Mouse (Mus musculus): ENCODE results near the gene Ldhal6b. TPM values are rescaled to one million over a fixed set of nuclear protein-coding genes. Genes with fewer than 3 reads are reported as not detected.
A peak's percentile ranks its signal among the peaks of the same experiment; 100 is the strongest.

The Ldhal6b gene
- total and polyA plus RNA-seq, 3 experiments = 0.31 TPM; not detected in 2

DNA sequence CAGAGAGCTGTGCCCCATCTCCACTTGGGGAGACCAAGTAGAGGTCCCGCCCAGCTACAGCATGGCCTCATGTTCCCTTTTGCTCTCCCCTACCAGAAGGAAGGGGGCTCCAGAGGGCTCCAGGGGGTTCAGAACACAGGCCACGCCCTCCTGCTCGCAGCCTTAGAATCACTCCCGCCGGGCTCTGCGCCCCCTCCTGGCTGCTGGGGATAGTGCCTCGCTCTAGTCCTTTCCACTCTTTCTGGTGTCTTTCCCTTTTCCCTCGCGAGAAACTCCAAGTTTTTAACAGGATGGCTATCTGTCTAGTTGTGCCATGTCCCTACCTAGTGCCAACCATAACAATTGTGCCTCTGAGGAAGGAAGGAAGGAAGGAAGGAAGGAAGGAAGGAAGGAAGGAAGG, 16.5 kb downstream of the Ldhal6b start (continued):
- peak; percentile 21; the same call in 1 of the 2 replicates for TF ChIP-seq ZC3H11A (IDR thresholded peaks at IDR 0.05; ENCODE audit: low read depth, low read length)
- TF ChIP-seq CHD2 (IDR thresholded peaks at IDR 0.05; ENCODE audit: low read length) = peak; percentile 53; the same call in 1 of the 2 replicates
- peak; percentile 81 to 92 (median 87) for TF ChIP-seq CTCF (IDR thresholded peaks at IDR 0.05 in 2 of 3, conservative IDR thresholded peaks at IDR 0.05 in 1 of 3; ENCODE audit: control insufficient read depth in 1 of 3, insufficient read depth in 1 of 3, low read depth in 2 of 3, low read length in 3 of 3, poor library complexity in 1 of 3, severe bottlenecking in 1 of 3)
- TF ChIP-seq EP300 (IDR thresholded peaks at IDR 0.05; ENCODE audit: low read depth in 1 of 2, low read length in 2 of 2) = no peak

DNA sequence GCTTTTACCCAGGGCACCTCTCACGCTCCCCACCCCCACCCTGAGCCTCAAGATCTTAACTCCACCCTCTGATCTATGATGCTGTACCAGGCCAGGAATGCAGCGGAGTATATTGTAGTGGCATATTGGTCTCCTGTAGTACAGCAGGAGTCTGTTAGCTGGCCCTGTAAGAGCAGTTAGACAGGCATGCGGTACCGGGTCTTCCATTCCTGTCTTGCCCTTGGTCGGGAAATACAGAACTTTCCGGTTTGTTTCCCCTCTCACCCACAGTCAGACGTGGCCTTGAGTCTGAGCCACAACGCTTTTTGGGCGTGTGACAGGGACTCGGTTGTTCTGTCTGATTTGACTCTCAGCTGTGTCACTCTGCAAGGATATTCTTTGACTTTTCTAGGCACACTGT, 17.3 kb downstream of the Ldhal6b start:
- H3K79me2 ChIP-seq (ENCODE audit: control insufficient read depth, insufficient read depth, low read length, poor library complexity) = peaks cover 9% of the 10 kb centered on the region; the same call in 1 of the 2 replicates
- H3K36me3 ChIP-seq (ENCODE audit: control insufficient read depth in 1 of 2, insufficient read depth in 2 of 2, low read length in 2 of 2) = peaks cover 0 to 6% of the 10 kb centered on the region in 2 experiments; a peak in 2 of 4 replicates
- no peak overlapping the region for H3K9ac ChIP-seq (ENCODE audit: control insufficient read depth, low read depth, low read length, poor library complexity, severe bottlenecking)
- no peak overlapping the region for H3K4me3 ChIP-seq (ENCODE audit: control insufficient read depth in 1 of 2, insufficient read depth in 1 of 2, low read depth in 2 of 2, low read length in 2 of 2)
- H3K9me3 ChIP-seq (replicated peaks; ENCODE audit: insufficient read depth, low read length) = no peaks in the 10 kb centered on the region
- H3K4me1 ChIP-seq (ENCODE audit: control insufficient read depth in 1 of 2, insufficient read depth in 2 of 2, low read length in 2 of 2) = peaks cover 3 to 13% of the 10 kb centered on the region in 2 experiments
- no peak for DNase-seq (ENCODE audit: low read depth, low spot score)
- H3K27me3 ChIP-seq (ENCODE audit: control insufficient read depth in 1 of 2, insufficient read depth in 2 of 2, low read length in 2 of 2) = no peaks in the 10 kb centered on the region
- no peak overlapping the region for H3K27ac ChIP-seq (ENCODE audit: control insufficient read depth, low read depth, low read length)
- TF ChIP-seq JUND (IDR thresholded peaks at IDR 0.05; ENCODE audit: low read depth, low read length) (no peak), ELF1 (IDR thresholded peaks at IDR 0.05; ENCODE audit: low read depth, low read length) (no peak)

DNA sequence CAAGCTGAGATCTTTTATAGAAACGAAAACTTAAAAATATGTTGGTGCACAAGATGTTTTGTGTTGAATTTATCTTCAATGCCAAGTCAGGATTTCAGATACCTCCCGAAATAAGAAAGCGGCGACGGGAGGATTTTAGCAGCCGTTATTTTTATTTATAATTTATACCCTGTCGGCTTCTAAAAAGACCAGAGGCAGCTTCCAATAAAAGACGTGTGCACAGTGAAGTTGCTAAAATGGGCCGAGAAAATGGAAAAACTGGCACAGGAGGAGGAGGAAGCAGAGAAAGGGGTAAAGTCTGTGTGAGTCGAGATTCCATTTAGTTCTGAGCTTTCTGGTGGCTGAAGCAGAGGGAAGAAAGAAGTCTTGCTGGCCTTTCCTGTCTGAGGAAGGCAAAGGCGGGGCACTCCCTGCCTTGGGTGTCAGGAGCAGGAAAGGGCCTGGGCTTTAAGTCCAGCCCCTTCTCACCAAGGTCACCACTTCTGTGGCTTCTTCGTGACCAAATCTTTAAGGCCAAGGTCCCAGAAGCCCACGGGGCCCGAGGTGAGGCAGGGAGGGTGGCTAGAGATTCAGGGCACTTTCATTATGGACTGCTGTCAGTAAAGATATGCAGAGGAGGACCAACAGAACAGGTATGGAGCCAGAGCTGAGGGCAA, 18.0 kb downstream of the Ldhal6b start:
- Histone ChIP-seq H3K9ac (ENCODE audit: control insufficient read depth, low read depth, low read length, poor library complexity, severe bottlenecking) (no peak overlapping the region), H3K79me2 (ENCODE audit: control insufficient read depth, insufficient read depth, low read length, poor library complexity) (peaks cover 5% of the 10 kb centered on the region; the same call in 1 of the 2 replicates), H3K4me3 (ENCODE audit: control insufficient read depth in 1 of 2, insufficient read depth in 1 of 2, low read depth in 2 of 2, low read length in 2 of 2) (no peak overlapping the region), H3K27ac (ENCODE audit: control insufficient read depth, low read depth, low read length) (no peak overlapping the region), H3K9me3 (replicated peaks; ENCODE audit: insufficient read depth, low read length) (no peaks in the 10 kb centered on the region), H3K27me3 (ENCODE audit: control insufficient read depth in 1 of 2, insufficient read depth in 2 of 2, low read length in 2 of 2) (no peaks in the 10 kb centered on the region), H3K36me3 (ENCODE audit: control insufficient read depth in 1 of 2, insufficient read depth in 2 of 2, low read length in 2 of 2) (peaks cover 0 to under 1% of the 10 kb centered on the region in 2 experiments; a peak in 1 of 4 replicates), H3K4me1 (ENCODE audit: control insufficient read depth in 1 of 2, insufficient read depth in 2 of 2, low read length in 2 of 2) (peaks cover 0 to 9% of the 10 kb centered on the region in 2 experiments)
- TF ChIP-seq TAL1 (IDR thresholded peaks at IDR 0.05; ENCODE audit: low read length) (no peak), ZNF384 (IDR thresholded peaks at IDR 0.05; ENCODE audit: low read depth, low read length) (no peak), GATA1 (IDR thresholded peaks at IDR 0.05; ENCODE audit: low read depth, low read length) (no peak), GABPA (IDR thresholded peaks at IDR 0.05; ENCODE audit: low read depth, low read length) (no peak), MYB (IDR thresholded peaks at IDR 0.05; ENCODE audit: low read depth, low read length) (no peak), MEF2A (IDR thresholded peaks at IDR 0.05; ENCODE audit: extremely low read depth, insufficient replicate concordance, low read depth, low read length, poor library complexity, severe bottlenecking) (no peak), MXI1 (IDR thresholded peaks at IDR 0.05; ENCODE audit: low read depth, low read length) (no peak), ZMIZ1 (IDR thresholded peaks at IDR 0.05; ENCODE audit: low read depth, low read length) (no peak), MYC (IDR thresholded peaks at IDR 0.05; ENCODE audit: low read depth, low read length) (no peak), CHD2 (IDR thresholded peaks at IDR 0.05; ENCODE audit: low read length) (no peak), TCF12 (IDR thresholded peaks at IDR 0.05; ENCODE audit: low read depth, low read length) (no peak), EP300 (IDR thresholded peaks at IDR 0.05; ENCODE audit: low read depth in 1 of 2, low read length in 2 of 2) (no peak), NRF1 (IDR thresholded peaks at IDR 0.05; ENCODE audit: insufficient read depth, low read depth, low read length, poor library complexity, severe bottlenecking) (no peak), POLR2AphosphoS5 (IDR thresholded peaks at IDR 0.05; ENCODE audit: borderline replicate concordance, low read depth, low read length) (no peak), BHLHE40 (IDR thresholded peaks at IDR 0.05; ENCODE audit: borderline replicate concordance, low read depth, low read length) (no peak), POLR2A (IDR thresholded peaks at IDR 0.05; ENCODE audit: control insufficient read depth in 1 of 2, insufficient read depth in 1 of 2, low read depth in 1 of 2, low read length in 2 of 2, poor library complexity in 1 of 2) (no peak), KAT2A (conservative IDR thresholded peaks at IDR 0.05; ENCODE audit: low read depth, low read length) (no peak)
- DNase-seq (ENCODE audit: low read depth, low spot score) = no peak

Measured in MEL (cell line).